Mouse (Mus musculus) neural tube, embryonic 15.5 days (tissue): Measurements from ENCODE around the gene Las1l. TPM values are rescaled to one million over a fixed set of nuclear protein-coding genes. Genes with fewer than 3 reads are reported as not detected.

Experiments used
- ATAC-seq: fragments of 200-750 bp; cut with Nextera tagmentation; 2 replicates; pipeline ENCODE4 v1.8.0; 2017; ENCODE audit warnings: mild to moderate bottlenecking, moderate TSS enrichment, moderate library complexity; ENCODE audit not compliant: low FRiP score
- H3K27ac ChIP-seq: fragments of 300-500 bp; sonication (generic); replicated peaks from 2 replicates; pipeline ENCODE4 v1.5.1; 2015; ENCODE audit warnings: mild to moderate bottlenecking, inconsistent platforms
- H3K27me3 ChIP-seq: fragments of 300-500 bp; sonication (generic); replicated peaks from 2 replicates; pipeline ENCODE4 v1.6.1; 2015; ENCODE audit warnings: inconsistent platforms
- H3K36me3 ChIP-seq: fragments of 300-500 bp; sonication (generic); 2 replicates; pipeline ENCODE4 v1.6.1; 2015; ENCODE audit warnings: inconsistent platforms
- H3K4me1 ChIP-seq: fragments of 300-500 bp; sonication (generic); 2 replicates; pipeline ENCODE4 v1.6.1; 2015; ENCODE audit warnings: inconsistent platforms
- H3K4me2 ChIP-seq: fragments of 300-500 bp; sonication (generic); 2 replicates; pipeline ENCODE4 v1.6.1; 2015; ENCODE audit warnings: inconsistent platforms, mild to moderate bottlenecking, moderate library complexity
- H3K4me3 ChIP-seq: fragments of 300-500 bp; sonication (generic); replicated peaks from 2 replicates; pipeline ENCODE4 v1.5.1; 2015; ENCODE audit warnings: mild to moderate bottlenecking, inconsistent platforms
- H3K9ac ChIP-seq: fragments of 300-500 bp; sonication (generic); replicated peaks from 2 replicates; pipeline ENCODE4 v1.6.1; 2015; ENCODE audit warnings: mild to moderate bottlenecking, inconsistent platforms
- H3K9me3 ChIP-seq: fragments of 300-500 bp; sonication (generic); replicated peaks from 2 replicates; pipeline ENCODE4 v1.6.1; 2016; ENCODE audit warnings: inconsistent platforms
- WGBS: fragments of 180-500 bp; shearing (Covaris S2); methylation state at CpG from one replicate; pipeline ENCODE4 v1.1.7; 2015; ENCODE audit warnings: mixed read lengths; 5-methylcytosine and 5-hydroxymethylcytosine counted together
- polyA plus RNA-seq: library from polyadenylated mRNA; unstranded; fragments of >200 nt; fragmentation: Nextera tagmentation; extraction: Ambion mirVana; gene quantifications from 2 replicates; pipeline ENCODE4 v1.2.1, GENCODE M21; 2015

Las1l gene
- polyA plus RNA-seq, 1 experiment from 2014 or later, result 120 TPM

GRCm38 (mm10) chrX:95948135-95948534, 8.6 kb downstream of the Las1l start:
- Histone ChIP-seq H3K27ac (no peak overlapping the region), H3K9me3 (no peaks in the 10 kb centered on the region), H3K4me3 (no peak overlapping the region), H3K9ac (no peak overlapping the region), H3K4me1 (no peaks in the 10 kb centered on the region), H3K27me3 (no peaks in the 10 kb centered on the region), H3K4me2 (no peak overlapping the region), H3K36me3 (peaks cover 19% of the 10 kb centered on the region)
- WGBS, result 89% methylated on average over 4 of the region's 4 CpGs
- no peak for ATAC-seq

- 86% methylated on average over 2 of the region's 2 CpGs for WGBS
- ATAC-seq, result no peak
- no peaks in the 10 kb centered on the region for H3K27me3 ChIP-seq
- H3K9ac ChIP-seq, result no peak overlapping the region
- no peak overlapping the region for H3K4me2 ChIP-seq
- H3K9me3 ChIP-seq, result no peaks in the 10 kb centered on the region
- H3K36me3 ChIP-seq, result peaks cover 12% of the 10 kb centered on the region
- H3K4me1 ChIP-seq, result no peaks in the 10 kb centered on the region
- no peak overlapping the region for H3K4me3 ChIP-seq
- H3K27ac ChIP-seq, result no peak overlapping the region
Measured at GRCm38 (mm10) chrX:95945496-95945895, 11.3 kb downstream of the Las1l start.

GRCm38 (mm10) chrX:95935481-95935880, 21.3 kb downstream of the Las1l start:
- no peak for ATAC-seq
- Histone ChIP-seq H3K27me3 (no peaks in the 10 kb centered on the region), H3K4me2 (no peak overlapping the region), H3K4me3 (no peak overlapping the region), H3K27ac (no peak overlapping the region), H3K36me3 (peaks cover 3% of the 10 kb centered on the region; the same call in 1 of the 2 replicates), H3K4me1 (no peaks in the 10 kb centered on the region), H3K9ac (no peak overlapping the region), H3K9me3 (no peaks in the 10 kb centered on the region)
- WGBS, result 84% methylated on average over 2 of the region's 2 CpGs

- no peaks in the 10 kb centered on the region for H3K4me1 ChIP-seq
- H3K27me3 ChIP-seq, result no peaks in the 10 kb centered on the region
- H3K27ac ChIP-seq, result no peak overlapping the region
- ATAC-seq, result no peak
- no peaks in the 10 kb centered on the region for H3K36me3 ChIP-seq
- H3K4me2 ChIP-seq, result no peak overlapping the region
- no peak overlapping the region for H3K9ac ChIP-seq
- 90% methylated on average over 3 of the region's 3 CpGs for WGBS
- H3K9me3 ChIP-seq, result no peaks in the 10 kb centered on the region
- H3K4me3 ChIP-seq, result no peak overlapping the region
Measured at GRCm38 (mm10) chrX:95902716-95903115, 54.0 kb downstream of the Las1l start.

Other genes starting within 250 kb of the Las1l start
- 3.1 and 3.4 TPM in 2 replicates for gene Zc3h12b, start 245.3 kb downstream of the Las1l start, polyA plus RNA-seq
- gene Msn, start 139.1 kb upstream of the Las1l start, polyA plus RNA-seq, result 39.5 and 66.4 TPM in 2 replicates